Mouse (Mus musculus): ENCODE results near the gene Ttll9. TPM values are rescaled to one million over a fixed set of nuclear protein-coding genes. Genes with fewer than 3 reads are reported as not detected.
A peak's percentile ranks its signal among the peaks of the same experiment; 100 is the strongest.

The Ttll9 gene
- total and polyA plus RNA-seq, 3 experiments = 0.07 to 0.19 TPM; not detected in 1

- DNase-seq (ENCODE audit: low read depth, low spot score) = no peak
- TF ChIP-seq CTCF (IDR thresholded peaks at IDR 0.05 in 2 of 3, conservative IDR thresholded peaks at IDR 0.05 in 1 of 3; ENCODE audit: control insufficient read depth in 1 of 3, insufficient read depth in 1 of 3, low read depth in 2 of 3, low read length in 3 of 3, poor library complexity in 1 of 3, severe bottlenecking in 1 of 3) (no peak; a peak in 1 of 6 replicates), NRF1 (IDR thresholded peaks at IDR 0.05; ENCODE audit: insufficient read depth, low read depth, low read length, poor library complexity, severe bottlenecking) (no peak), MYC (IDR thresholded peaks at IDR 0.05; ENCODE audit: low read depth, low read length) (no peak)
- peaks cover 3% of the 10 kb centered on the region in 2 experiments; a peak in 1 of 4 replicates for H3K27me3 ChIP-seq (ENCODE audit: control insufficient read depth in 1 of 2, insufficient read depth in 2 of 2, low read length in 2 of 2)
- no peak overlapping the region for H3K4me3 ChIP-seq (ENCODE audit: control insufficient read depth in 1 of 2, insufficient read depth in 1 of 2, low read depth in 2 of 2, low read length in 2 of 2)
- no peaks in the 10 kb centered on the region for H3K9me3 ChIP-seq (replicated peaks; ENCODE audit: insufficient read depth, low read length)
- H3K9ac ChIP-seq (ENCODE audit: control insufficient read depth, low read depth, low read length, poor library complexity, severe bottlenecking) = no peak overlapping the region
- H3K27ac ChIP-seq (ENCODE audit: control insufficient read depth, low read depth, low read length) = no peak overlapping the region
- H3K79me2 ChIP-seq (ENCODE audit: control insufficient read depth, insufficient read depth, low read length, poor library complexity) = no peaks in the 10 kb centered on the region
- H3K4me1 ChIP-seq (ENCODE audit: control insufficient read depth in 1 of 2, insufficient read depth in 2 of 2, low read length in 2 of 2) = no peaks in the 10 kb centered on the region
- H3K36me3 ChIP-seq (ENCODE audit: control insufficient read depth in 1 of 2, insufficient read depth in 2 of 2, low read length in 2 of 2) = no peaks in the 10 kb centered on the region
Measured at GRCm38 (mm10) chr2:153052700-153053351, 90.5 kb downstream of the Ttll9 start.

GRCm38 (mm10) chr2:153053896-153054295 lies 91.6 kb downstream of the Ttll9 start:
- Histone ChIP-seq H3K79me2 (ENCODE audit: control insufficient read depth, insufficient read depth, low read length, poor library complexity) (no peaks in the 10 kb centered on the region), H3K4me1 (ENCODE audit: control insufficient read depth in 1 of 2, insufficient read depth in 2 of 2, low read length in 2 of 2) (no peaks in the 10 kb centered on the region), H3K27me3 (ENCODE audit: control insufficient read depth in 1 of 2, insufficient read depth in 2 of 2, low read length in 2 of 2) (peaks cover 5% of the 10 kb centered on the region in 2 experiments), H3K9ac (ENCODE audit: control insufficient read depth, low read depth, low read length, poor library complexity, severe bottlenecking) (no peak overlapping the region), H3K4me3 (ENCODE audit: control insufficient read depth in 1 of 2, insufficient read depth in 1 of 2, low read depth in 2 of 2, low read length in 2 of 2) (no peak overlapping the region), H3K27ac (ENCODE audit: control insufficient read depth, low read depth, low read length) (no peak overlapping the region), H3K36me3 (ENCODE audit: control insufficient read depth in 1 of 2, insufficient read depth in 2 of 2, low read length in 2 of 2) (no peaks in the 10 kb centered on the region), H3K9me3 (replicated peaks; ENCODE audit: insufficient read depth, low read length) (no peaks in the 10 kb centered on the region)
- no peak for DNase-seq (ENCODE audit: low read depth, low spot score)
- TF ChIP-seq POLR2AphosphoS5 (IDR thresholded peaks at IDR 0.05; ENCODE audit: borderline replicate concordance, low read depth, low read length) = no peak
- TF ChIP-seq TAL1 (IDR thresholded peaks at IDR 0.05; ENCODE audit: low read length) = no peak
- TF ChIP-seq RCOR1 (IDR thresholded peaks at IDR 0.05; ENCODE audit: low read depth, low read length) = no peak

- Histone ChIP-seq H3K4me3 (ENCODE audit: control insufficient read depth in 1 of 2, insufficient read depth in 1 of 2, low read depth in 2 of 2, low read length in 2 of 2) (no peak overlapping the region), H3K4me1 (ENCODE audit: control insufficient read depth in 1 of 2, insufficient read depth in 2 of 2, low read length in 2 of 2) (no peaks in the 10 kb centered on the region), H3K27ac (ENCODE audit: control insufficient read depth, low read depth, low read length) (no peak overlapping the region), H3K79me2 (ENCODE audit: control insufficient read depth, insufficient read depth, low read length, poor library complexity) (no peaks in the 10 kb centered on the region), H3K36me3 (ENCODE audit: control insufficient read depth in 1 of 2, insufficient read depth in 2 of 2, low read length in 2 of 2) (no peaks in the 10 kb centered on the region), H3K9me3 (replicated peaks; ENCODE audit: insufficient read depth, low read length) (no peaks in the 10 kb centered on the region), H3K9ac (ENCODE audit: control insufficient read depth, low read depth, low read length, poor library complexity, severe bottlenecking) (no peak overlapping the region), H3K27me3 (ENCODE audit: control insufficient read depth in 1 of 2, insufficient read depth in 2 of 2, low read length in 2 of 2) (peaks cover 8 to 9% of the 10 kb centered on the region in 2 experiments)
- no peak for TF ChIP-seq NRF1 (IDR thresholded peaks at IDR 0.05; ENCODE audit: insufficient read depth, low read depth, low read length, poor library complexity, severe bottlenecking)
- no peak for TF ChIP-seq BHLHE40 (IDR thresholded peaks at IDR 0.05; ENCODE audit: borderline replicate concordance, low read depth, low read length)
- peak; percentile 13 for TF ChIP-seq RAD21 (IDR thresholded peaks at IDR 0.05; ENCODE audit: low read depth, low read length)
- TF ChIP-seq CTCF (IDR thresholded peaks at IDR 0.05 in 2 of 3, conservative IDR thresholded peaks at IDR 0.05 in 1 of 3; ENCODE audit: control insufficient read depth in 1 of 3, insufficient read depth in 1 of 3, low read depth in 2 of 3, low read length in 3 of 3, poor library complexity in 1 of 3, severe bottlenecking in 1 of 3) = peak; percentile 44 to 56 (median 53)
- TF ChIP-seq RCOR1 (IDR thresholded peaks at IDR 0.05; ENCODE audit: low read depth, low read length) = no peak
- no peak for TF ChIP-seq USF2 (IDR thresholded peaks at IDR 0.05; ENCODE audit: borderline replicate concordance in 1 of 2, insufficient read depth in 1 of 2, low read depth in 1 of 2, low read length in 2 of 2)
- no peak for TF ChIP-seq KAT2A (conservative IDR thresholded peaks at IDR 0.05; ENCODE audit: low read depth, low read length)
- TF ChIP-seq ZKSCAN1 (IDR thresholded peaks at IDR 0.05; ENCODE audit: low read depth, low read length) = no peak
- no peak for TF ChIP-seq POLR2A (IDR thresholded peaks at IDR 0.05; ENCODE audit: control insufficient read depth in 1 of 2, insufficient read depth in 1 of 2, low read depth in 1 of 2, low read length in 2 of 2, poor library complexity in 1 of 2)
- peak; percentile 41 for DNase-seq (ENCODE audit: low read depth, low spot score)
Measured at GRCm38 (mm10) chr2:153055270-153055920, 93.1 kb downstream of the Ttll9 start.
